Mouse (Mus musculus) fibroblast of lung, adult 2 months (primary cell): Measurements from ENCODE around the gene Plxna2.

Experiments used
- DNase-seq: peaks from one replicate; pipeline ENCODE4 v3.0.0-alpha.2; 2011; ENCODE audit warnings: low read depth

Gene Plxna2

DNA sequence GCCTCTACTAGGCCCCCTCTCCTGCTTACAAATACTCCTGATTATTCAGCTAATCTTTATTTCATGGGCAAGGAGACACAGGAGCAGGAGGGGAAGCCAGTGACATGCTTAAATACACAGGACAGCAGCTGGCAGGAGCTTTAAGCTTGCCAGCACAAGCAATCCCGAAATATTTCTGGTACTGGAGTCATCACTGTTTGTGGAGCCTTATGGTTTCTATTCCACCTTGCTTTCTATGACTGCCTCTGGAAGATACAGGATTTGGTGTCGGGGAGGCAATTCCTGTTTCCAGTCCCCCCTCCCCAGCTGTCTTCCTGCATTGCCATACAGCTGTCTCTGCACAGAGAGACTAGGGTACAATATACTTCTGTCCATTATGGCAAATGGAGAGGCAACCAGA, 4.7 kb downstream of the Plxna2 start:
- no peak for DNase-seq

- DNase-seq, result no peak
These were observed 5.6 kb downstream of the Plxna2 start for GRCm38 (mm10) chr1:194623641-194624040.

DNA sequence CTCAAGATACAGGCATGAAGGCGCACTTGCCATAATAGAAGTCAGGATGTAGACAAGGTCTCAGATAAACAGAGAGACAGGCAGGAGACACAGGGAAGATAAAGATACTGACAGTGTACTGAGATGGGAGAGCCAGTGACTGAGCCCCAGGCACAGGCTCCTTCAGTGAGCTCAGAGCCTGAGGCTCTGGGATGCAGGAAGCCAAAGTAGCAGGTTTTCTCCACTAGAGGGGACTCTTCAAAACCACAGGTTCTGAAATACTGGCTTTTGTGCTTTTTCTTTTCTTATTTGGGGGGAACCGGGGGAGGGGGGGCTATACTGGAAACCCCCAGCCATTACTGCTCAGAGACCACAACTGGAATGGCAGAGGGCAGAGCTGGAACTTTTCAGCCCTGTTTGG, 6.4 kb downstream of the Plxna2 start:
- no peak for DNase-seq

DNA sequence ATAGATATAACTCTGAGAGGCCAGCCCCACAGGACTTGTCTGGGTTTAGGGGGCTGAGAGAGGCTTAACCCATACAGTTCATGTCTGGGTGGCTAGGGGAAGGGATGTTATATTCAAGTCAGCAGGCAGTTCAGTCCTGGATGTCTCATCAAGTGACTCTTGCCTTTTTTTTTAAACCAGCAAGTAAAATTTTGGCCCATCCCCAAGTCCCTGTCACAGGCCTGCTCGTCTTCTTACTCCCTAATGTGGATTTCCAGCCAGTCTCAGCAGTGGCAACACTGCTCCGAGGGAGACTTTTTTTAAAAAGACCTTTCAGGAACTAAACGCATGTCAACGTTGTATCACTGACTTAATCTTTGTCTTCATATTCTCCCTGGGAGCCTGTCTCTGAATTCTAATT, 7.0 kb downstream of the Plxna2 start:
- DNase-seq, result no peak

GRCm38 (mm10) chr1:194626109-194626508, 8.1 kb downstream of the Plxna2 start:
- no peak for DNase-seq

GRCm38 (mm10) chr1:194627286-194627685, 9.3 kb downstream of the Plxna2 start:
- DNase-seq, result no peak

DNA sequence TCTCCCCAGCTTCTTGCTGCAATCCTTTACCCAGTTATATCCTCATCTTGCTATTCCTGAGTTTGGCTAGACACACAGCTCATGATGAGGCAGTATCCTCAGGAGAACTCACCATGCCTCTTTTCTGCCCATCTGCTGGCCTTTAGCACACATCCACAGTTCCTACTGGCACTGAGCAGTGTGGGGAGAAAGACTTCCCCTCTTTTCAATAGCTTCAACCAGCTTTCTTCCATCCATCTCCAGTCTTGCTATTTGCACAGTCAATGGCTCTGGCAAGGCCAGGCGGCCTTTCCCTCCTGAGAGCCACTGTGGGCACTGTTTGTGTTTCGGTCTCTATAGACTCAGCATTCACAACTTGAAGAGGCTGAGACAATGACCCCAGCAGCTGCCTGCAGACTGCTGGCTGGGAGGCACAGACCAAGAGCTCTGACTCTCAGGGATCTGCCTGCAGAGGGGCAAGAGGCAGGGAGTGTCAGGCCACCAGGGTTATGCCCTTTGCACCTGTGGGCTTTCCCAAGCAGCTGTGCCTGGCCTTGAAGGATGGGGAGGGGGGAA, 11.2 kb downstream of the Plxna2 start:
- DNase-seq, result no peak

GRCm38 (mm10) chr1:194630498-194631056, 12.6 kb downstream of the Plxna2 start:
- DNase-seq, result no peak

DNA sequence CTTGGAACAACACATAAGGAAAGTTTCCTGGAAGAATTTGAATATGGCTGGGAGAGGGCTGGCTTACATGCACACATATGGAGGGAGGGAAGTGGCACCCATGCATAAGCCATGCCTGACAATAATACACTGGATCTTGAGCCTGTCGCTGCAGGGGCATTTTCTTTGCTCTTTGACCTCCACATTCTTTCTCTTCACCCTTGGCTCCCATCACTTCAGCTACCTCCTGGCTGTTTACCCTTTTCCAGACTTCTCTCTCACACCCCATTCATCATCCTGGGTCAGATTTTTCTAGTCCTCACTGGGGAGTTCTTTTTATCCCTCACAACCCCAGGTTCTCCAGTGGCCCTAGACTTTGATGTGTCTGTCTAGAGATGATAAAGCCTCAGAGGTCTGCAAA, 13.6 kb downstream of the Plxna2 start:
- DNase-seq, result no peak

DNA sequence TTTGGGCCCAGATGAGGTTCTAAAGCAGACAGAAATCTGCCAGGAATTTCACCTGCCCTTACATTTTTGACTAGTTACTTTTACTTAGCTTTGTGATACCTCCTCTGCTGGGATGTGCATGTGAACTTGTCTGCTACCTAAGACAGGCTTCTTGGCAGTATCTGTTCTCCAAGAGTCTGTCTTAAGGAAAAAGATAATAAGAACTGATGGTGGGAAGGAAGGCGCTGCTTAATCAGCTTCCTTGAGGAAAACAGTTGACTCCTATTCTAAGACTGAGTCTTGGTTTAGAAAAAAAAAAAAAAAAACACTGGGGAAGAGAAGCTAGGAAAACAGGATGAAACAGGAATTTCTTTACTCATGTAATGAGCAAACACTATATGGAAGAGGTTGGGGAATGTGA, 14.0 kb downstream of the Plxna2 start:
- no peak for DNase-seq

GRCm38 (mm10) chr1:194635411-194635810, 17.4 kb downstream of the Plxna2 start:
- DNase-seq, result no peak

DNA sequence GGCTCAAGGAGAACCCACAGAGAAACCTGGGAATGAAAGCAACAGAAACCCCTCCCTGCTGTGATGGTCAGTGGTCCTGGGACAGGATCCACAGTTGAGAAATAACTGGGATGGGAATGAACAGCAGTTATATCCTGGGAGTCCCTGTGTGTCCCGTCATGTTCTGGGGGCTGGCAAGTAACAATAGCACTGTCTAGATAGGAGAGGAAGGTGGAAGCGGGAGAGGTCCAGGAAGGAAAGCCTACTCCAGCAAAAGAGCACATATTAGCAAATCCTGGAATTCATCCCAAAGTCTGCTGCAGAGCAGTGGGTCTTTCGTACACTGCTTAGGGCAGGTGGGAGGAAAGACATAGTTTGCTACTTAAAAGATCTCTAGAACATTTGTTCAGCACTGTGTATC, 17.9 kb downstream of the Plxna2 start:
- DNase-seq, result no peak

DNA sequence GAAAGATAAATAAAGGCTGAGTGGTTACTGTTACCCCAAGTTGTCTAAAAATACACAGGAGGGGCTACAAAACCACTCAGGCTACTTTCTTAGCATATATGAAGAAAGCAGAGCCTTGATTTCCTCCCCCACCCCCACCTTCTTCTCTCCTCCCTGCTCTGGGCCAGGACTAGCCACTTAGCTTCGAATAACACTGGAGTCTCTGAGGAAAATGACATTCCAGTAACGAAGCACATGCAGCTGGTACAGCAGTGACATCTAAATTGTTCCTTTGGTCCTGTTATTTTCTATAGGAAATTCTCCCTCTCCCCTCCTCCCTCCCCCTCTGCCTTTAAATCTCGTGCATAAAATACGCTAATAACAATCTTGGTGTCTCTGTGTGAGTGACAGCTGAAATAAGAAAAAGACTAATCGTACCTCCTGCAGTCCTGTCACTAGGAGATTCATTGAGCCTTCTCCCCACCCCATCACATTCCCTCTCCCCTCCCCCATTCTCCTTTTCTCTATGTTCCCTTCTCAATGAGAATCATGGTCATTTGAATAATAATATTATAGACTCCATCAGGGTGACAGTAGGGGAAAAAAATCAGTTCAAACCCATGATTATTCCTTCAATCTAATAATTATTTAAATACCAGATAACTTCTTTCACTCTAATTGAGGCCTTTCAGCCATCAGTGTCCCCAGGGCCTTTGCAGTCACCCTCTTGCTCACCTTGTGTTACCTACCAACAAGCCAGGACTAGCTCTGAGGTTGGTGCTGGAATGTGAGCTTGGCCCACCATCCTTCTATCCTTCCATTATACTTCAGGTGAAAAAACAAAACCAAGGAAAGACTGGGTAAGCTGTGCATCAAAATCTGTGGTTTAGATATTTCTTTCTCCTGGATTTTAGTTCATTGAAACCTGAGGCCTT, 19.6 kb downstream of the Plxna2 start:
- DNase-seq, result no peak

DNA sequence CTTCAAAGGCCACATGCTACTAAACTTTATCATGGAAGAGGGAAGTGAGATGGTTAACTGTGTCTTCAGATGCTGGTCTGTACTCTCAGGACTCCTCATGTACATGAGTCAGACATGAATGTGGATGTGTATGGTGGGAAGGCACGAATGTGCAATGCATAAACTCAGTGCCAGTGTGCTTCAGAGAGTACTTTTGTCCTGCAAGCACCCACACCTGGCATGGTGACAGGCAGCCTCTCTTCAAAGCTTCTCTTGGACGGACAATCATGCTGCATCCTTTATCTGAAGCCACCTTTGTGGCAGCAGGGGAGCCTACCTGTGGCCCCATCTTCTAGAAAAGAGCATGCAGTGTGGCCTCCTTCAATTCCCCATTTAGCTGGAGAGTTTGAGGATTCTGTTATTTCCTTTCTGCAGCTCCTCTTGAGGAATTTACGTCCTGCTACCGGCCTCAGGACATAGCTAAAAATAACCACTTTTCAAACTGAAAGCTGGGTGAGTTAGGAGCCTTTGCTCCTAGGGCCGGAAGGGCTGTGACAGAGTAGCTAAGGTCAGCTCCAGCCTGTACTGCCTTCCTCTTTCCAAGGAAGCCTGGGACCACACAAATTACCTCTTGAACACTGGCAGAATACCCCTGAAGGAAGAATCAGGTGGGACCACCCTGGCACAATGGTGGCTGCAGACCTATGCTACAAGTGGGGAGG, 23.7 kb downstream of the Plxna2 start:
- DNase-seq, result no peak

DNA sequence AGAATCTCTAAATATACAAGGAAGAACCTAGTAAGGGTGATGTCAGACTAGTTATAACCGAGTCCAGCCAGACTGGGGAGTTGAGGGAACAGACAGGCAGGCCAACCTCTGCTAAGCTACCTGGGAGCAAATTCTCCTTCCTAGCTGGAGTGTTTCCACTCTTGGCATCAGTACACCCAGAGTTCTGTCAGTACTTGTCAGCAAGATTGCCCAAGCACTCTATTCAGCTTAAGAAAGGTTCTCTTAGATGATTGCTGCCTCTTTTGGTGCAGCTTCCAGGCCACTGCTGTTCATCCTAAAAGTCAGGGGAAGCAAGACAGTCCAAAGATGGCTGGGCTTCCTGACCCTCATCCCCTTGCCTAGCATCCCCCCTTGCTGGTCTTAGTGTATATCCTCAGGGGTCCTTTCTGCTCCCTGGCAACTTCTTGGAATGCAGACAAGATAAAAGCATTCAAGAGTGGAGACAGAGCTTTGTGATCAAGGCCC, 24.3 kb downstream of the Plxna2 start:
- DNase-seq, result no peak

DNA sequence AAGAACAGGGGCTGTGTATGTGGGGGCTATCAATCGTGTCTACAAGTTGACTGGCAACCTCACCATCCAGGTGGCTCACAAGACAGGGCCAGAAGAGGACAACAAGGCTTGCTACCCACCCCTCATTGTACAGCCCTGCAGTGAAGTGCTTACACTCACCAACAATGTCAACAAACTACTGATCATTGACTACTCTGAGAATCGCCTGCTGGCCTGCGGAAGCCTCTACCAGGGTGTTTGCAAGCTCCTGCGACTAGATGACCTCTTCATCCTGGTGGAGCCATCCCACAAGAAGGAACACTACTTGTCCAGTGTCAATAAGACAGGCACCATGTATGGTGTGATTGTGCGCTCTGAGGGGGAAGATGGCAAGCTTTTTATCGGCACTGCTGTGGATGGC, 25.9 kb downstream of the Plxna2 start:
- DNase-seq, result no peak

DNA sequence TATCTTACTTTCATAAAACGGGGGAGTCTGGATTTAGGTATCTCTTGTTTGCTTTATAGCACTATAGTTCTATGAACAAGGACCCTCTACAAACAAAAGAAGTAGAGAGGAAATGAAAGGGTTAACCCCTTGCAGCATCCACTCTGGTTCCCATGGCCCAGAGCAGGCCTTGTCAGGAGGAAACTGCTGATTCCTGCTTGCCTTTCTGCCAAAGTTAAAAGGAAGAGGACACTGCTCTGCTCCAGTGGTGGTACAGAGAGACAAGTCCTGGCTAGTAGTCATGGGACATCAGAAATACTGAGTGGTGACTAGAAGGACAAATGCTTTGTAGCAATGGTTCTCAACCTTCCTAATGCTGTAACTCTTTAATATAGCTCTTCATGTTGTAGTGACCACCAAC, 27.9 kb downstream of the Plxna2 start:
- no peak for DNase-seq

DNA sequence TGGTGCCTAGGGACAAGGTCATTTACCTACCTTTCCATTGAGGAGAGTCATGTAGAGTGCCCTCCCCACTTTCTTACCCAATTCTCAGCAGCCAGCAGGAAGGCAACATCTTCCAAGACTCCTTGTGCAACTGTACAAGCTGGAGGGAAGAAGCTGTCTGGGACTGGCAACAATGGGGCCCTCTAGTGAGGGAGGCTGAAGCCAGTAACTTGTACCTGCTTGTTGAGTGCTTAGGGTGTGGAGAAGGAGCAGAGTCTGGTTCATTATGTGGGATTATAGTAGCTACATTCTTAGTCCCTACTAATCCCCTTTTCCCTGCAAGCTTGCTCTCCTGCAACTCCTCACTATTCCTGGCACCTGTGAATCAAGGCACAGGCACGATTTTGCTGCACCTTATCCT, 32.1 kb downstream of the Plxna2 start:
- no peak for DNase-seq

GRCm38 (mm10) chr1:194650566-194650965, 32.5 kb downstream of the Plxna2 start:
- DNase-seq, result no peak

GRCm38 (mm10) chr1:194651987-194652386, 34.0 kb downstream of the Plxna2 start:
- no peak for DNase-seq

GRCm38 (mm10) chr1:194658459-194659160, 40.6 kb downstream of the Plxna2 start:
- DNase-seq, result no peak
